Mouse (Mus musculus): ENCODE data around the gene Borcs5.

DNA sequence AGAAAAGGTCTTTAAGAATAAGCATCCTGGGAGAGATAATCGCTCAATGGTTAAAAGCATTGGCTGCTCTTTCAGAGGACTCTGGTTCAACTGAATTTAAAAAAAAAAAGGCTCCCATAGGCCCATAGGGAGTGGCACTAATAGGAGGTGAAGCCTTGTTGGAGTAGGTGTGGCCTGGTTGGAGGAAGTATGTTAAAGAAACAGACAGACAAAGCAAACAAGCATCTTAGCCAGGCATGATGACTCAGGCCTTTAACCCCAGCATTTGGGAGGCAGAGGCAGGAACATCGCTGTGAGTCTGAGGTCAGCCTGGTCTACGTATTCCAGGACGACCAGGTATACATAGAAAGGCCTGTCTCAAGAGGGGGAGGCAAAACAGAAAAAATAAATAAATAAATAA, 114.1 kb downstream of the Borcs5 start:
- no peak for TF ChIP-seq CTCF (IDR thresholded peaks at IDR 0.05; ENCODE audit: extremely low read depth, insufficient read depth, low read length)
- TF ChIP-seq POLR2A (IDR thresholded peaks at IDR 0.05; ENCODE audit: extremely low read depth, insufficient read depth, low read length) = no peak

Data from cortical plate, adult 2 months (tissue).